Mouse (Mus musculus): Measurements from ENCODE around the gene Gse1. TPM values are rescaled to one million over a fixed set of nuclear protein-coding genes. Genes with fewer than 3 reads are reported as not detected.
A peak's percentile ranks its signal among the peaks of the same experiment; 100 is the strongest.

The Gse1 gene
- total and polyA plus RNA-seq, 3 experiments, result 12.1 to 24.3 (median 21.0) TPM

DNA sequence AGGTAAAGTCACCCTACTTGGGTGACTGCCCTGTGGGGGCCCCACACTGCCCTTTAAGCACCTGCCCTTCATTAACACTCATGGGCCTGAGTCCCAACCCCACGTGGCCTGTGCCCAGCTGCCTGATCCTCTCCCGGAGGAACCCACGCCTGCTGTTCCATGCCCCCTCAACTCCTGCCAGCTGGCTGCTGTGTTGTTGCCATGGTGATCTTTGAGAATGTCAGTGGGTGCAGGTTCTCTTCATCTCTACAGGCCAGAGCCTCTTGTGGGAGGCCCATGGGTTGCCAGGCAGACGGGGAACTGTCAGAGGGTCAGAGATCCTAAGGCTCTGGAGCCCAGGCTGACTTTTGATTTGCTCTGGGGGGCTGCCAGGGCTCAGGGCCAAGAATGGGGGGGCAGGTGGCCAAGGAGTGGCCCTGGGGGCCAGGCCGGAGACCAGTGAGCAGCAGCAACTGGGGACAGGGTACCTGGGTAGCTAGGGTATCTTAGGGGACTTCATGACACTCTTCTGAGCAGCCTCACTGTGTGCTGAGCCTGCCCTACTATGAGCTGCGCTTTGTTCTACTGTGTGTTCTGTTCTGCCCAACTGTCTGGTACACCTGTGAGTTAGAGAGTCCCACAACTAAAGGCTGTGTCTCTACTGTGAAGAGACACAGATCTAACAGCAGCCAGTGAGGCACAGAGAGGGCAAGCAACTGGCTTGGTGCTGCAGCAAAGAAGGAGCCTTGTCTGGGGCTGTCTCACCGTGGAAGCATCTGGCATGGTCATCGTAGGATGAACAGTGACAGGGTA is 64.3 kb downstream of the Gse1 start:
- no peak for DNase-seq
- Histone ChIP-seq H3K9ac (ENCODE audit: low read depth, low read length) (no peak overlapping the region), H3K36me3 (ENCODE audit: control insufficient read depth, insufficient read depth, low read length) (no peaks in the 10 kb centered on the region), H3K27ac (no peak overlapping the region), H3K4me3 (no peak overlapping the region), H3K27me3 (ENCODE audit: control insufficient read depth, insufficient read depth, low read length) (no peaks in the 10 kb centered on the region), H3K4me1 (ENCODE audit: control insufficient read depth, insufficient read depth, low read length) (peaks cover 14% of the 10 kb centered on the region), H3K79me2 (replicated peaks; ENCODE audit: control insufficient read depth, insufficient read depth, low read length) (no peaks in the 10 kb centered on the region)
- 65% methylated on average over 8 of the region's 8 CpGs for WGBS
- TF ChIP-seq EP300 (IDR thresholded peaks at IDR 0.05; ENCODE audit: insufficient read depth, low read depth, low read length) (no peak), CTCF (IDR thresholded peaks at IDR 0.05) (no peak), POLR2A (IDR thresholded peaks at IDR 0.05; ENCODE audit: insufficient read depth, low read depth, low read length) (no peak)
- intact Hi-C loops (cut with DNase I), result no loop called here

- no peak overlapping the region for H3K4me3 ChIP-seq
- H3K79me2 ChIP-seq (replicated peaks; ENCODE audit: control insufficient read depth, insufficient read depth, low read length), result no peaks in the 10 kb centered on the region
- peaks cover 13% of the 10 kb centered on the region for H3K4me1 ChIP-seq (ENCODE audit: control insufficient read depth, insufficient read depth, low read length)
- peak overlapping the region; percentile 23; the same call in 1 of the 2 replicates for H3K9ac ChIP-seq (ENCODE audit: low read depth, low read length)
- 72% methylated on average over 18 of the region's 18 CpGs for WGBS
- DNase-seq, result no peak
- H3K36me3 ChIP-seq (ENCODE audit: control insufficient read depth, insufficient read depth, low read length), result no peaks in the 10 kb centered on the region
- intact Hi-C loops (cut with DNase I), result no loop called here
- no peak for TF ChIP-seq POLR2A (IDR thresholded peaks at IDR 0.05; ENCODE audit: insufficient read depth, low read depth, low read length)
- 0 out of 2 replicates have a peak, but pooled peaks have one; percentile 14 for TF ChIP-seq EP300 (IDR thresholded peaks at IDR 0.05; ENCODE audit: insufficient read depth, low read depth, low read length)
- no peak overlapping the region; the same call in 1 of the 2 replicates for H3K27ac ChIP-seq
- H3K27me3 ChIP-seq (ENCODE audit: control insufficient read depth, insufficient read depth, low read length), result no peaks in the 10 kb centered on the region
Observed at GRCm38 (mm10) chr8:120293421-120294357, 65.4 kb downstream of the Gse1 start.

DNA sequence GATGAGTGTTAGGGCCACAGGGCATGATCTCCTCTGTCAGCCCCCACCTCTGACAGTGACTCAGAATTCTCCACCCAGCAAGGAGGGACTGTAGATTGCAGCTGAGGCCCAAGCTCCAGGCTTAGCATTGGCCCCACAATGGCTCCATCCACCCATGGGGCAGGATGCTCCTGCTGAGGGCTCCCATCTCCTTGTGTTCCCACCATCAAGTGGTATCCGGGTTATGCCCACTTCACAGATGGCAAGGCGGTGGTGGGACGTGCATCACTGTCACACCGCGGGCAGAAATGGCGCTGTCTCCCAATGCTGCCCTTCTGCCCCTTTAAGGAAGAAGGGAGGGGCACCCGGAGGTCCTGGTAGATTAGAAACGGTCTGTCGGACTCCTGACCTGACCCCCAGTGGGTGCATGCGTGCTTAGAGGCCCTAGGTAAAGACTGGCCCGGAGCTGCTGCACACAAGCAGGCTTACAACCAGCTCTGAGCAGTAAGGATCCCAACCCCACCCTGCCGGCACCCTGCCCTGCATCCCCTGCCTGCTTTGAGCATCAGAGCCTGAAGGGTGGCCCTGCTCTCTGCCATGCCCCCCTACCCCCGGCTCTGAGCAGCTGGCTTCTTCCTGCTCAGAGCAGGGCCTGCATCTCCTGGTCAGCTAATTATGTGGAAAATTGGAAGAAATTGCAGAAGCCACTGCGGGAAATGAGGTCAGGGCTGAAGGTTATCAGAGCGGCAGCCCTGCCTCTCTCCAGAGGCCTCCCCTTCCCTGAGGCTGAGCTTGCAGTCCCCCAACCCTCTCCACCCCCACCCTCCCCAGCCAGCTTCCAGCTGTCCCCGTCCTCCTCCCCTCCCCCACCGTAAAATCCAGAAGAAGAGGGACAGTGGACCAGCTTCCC is 67.0 kb downstream of the Gse1 start:
- H3K9ac ChIP-seq (ENCODE audit: low read depth, low read length), result no peak overlapping the region
- TF ChIP-seq POLR2A (IDR thresholded peaks at IDR 0.05; ENCODE audit: insufficient read depth, low read depth, low read length) (no peak), CTCF (IDR thresholded peaks at IDR 0.05) (no peak)
- no peak overlapping the region for H3K27ac ChIP-seq
- H3K36me3 ChIP-seq (ENCODE audit: control insufficient read depth, insufficient read depth, low read length), result no peaks in the 10 kb centered on the region
- WGBS, result 45% methylated on average over 16 of the region's 17 CpGs
- peaks cover 5% of the 10 kb centered on the region for H3K4me1 ChIP-seq (ENCODE audit: control insufficient read depth, insufficient read depth, low read length)
- intact Hi-C loops (cut with DNase I), result no loop called here
- DNase-seq, result no peak
- H3K79me2 ChIP-seq (replicated peaks; ENCODE audit: control insufficient read depth, insufficient read depth, low read length), result no peaks in the 10 kb centered on the region
- H3K4me3 ChIP-seq, result no peak overlapping the region
- H3K27me3 ChIP-seq (ENCODE audit: control insufficient read depth, insufficient read depth, low read length), result no peaks in the 10 kb centered on the region

- Histone ChIP-seq H3K9ac (ENCODE audit: low read depth, low read length) (no peak overlapping the region), H3K79me2 (replicated peaks; ENCODE audit: control insufficient read depth, insufficient read depth, low read length) (no peaks in the 10 kb centered on the region), H3K4me1 (ENCODE audit: control insufficient read depth, insufficient read depth, low read length) (peaks cover 7% of the 10 kb centered on the region), H3K27ac (no peak overlapping the region), H3K4me3 (no peak overlapping the region), H3K27me3 (ENCODE audit: control insufficient read depth, insufficient read depth, low read length) (no peaks in the 10 kb centered on the region), H3K36me3 (ENCODE audit: control insufficient read depth, insufficient read depth, low read length) (no peaks in the 10 kb centered on the region)
- 81% methylated on average over 5 of the region's 5 CpGs for WGBS
- TF ChIP-seq CTCF (IDR thresholded peaks at IDR 0.05), result no peak
- no peak for TF ChIP-seq POLR2A (IDR thresholded peaks at IDR 0.05; ENCODE audit: insufficient read depth, low read depth, low read length)
- no peak for TF ChIP-seq EP300 (IDR thresholded peaks at IDR 0.05; ENCODE audit: insufficient read depth, low read depth, low read length)
- intact Hi-C loops (cut with DNase I), result no loop called here
- DNase-seq, result no peak
Observed at GRCm38 (mm10) chr8:120297000-120297399, 68.7 kb downstream of the Gse1 start.

DNA sequence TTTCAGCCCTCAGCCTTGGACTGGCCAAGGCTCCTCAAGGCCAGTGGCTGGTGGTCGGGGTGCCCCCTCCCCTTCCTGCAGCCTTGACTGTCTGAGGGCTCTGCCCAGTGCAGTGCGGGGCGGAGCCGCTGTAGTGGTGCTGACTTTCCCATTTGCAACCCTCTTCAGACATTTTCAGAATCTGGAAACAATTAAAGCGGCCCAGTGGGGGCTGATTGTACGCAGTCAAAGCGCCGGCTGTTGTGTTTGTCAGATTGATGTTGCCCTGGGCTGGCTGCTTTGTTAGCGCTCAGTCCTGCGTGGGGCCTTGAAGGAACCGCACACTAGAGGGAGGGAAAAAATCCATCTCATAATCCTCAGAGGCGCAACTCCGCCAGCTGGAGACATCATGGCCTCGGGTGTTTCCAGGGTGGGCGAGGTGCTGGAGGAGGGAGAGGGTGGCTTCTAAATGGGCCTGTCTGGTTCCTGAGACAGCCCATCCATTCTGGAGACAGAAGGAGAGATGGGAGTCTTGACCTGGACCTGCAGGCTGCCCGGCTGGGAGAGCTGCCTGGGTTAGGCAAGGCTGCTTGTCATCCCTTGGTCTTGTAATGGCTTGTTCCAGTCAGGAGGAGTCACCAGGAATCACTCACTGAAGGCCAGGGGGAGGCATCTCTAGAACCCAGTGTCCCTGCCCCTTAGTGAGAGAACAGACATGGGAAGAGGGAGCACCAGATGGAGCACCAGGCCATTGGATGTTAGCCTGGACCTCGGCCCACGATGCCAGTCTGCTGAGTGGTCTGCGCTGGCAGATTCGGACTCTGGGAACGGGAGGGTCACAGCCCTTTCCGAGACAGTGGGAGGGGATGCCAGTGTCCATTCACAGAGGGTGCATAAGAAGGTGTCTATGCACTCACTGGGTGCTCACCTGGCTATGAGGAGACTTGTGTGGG is 70.6 kb downstream of the Gse1 start:
- Histone ChIP-seq H3K4me1 (ENCODE audit: control insufficient read depth, insufficient read depth, low read length) (peaks cover 5% of the 10 kb centered on the region), H3K9ac (ENCODE audit: low read depth, low read length) (no peak overlapping the region), H3K27ac (no peak overlapping the region), H3K27me3 (ENCODE audit: control insufficient read depth, insufficient read depth, low read length) (no peaks in the 10 kb centered on the region), H3K79me2 (replicated peaks; ENCODE audit: control insufficient read depth, insufficient read depth, low read length) (no peaks in the 10 kb centered on the region), H3K4me3 (no peak overlapping the region), H3K36me3 (ENCODE audit: control insufficient read depth, insufficient read depth, low read length) (no peaks in the 10 kb centered on the region)
- no peak for TF ChIP-seq POLR2A (IDR thresholded peaks at IDR 0.05; ENCODE audit: insufficient read depth, low read depth, low read length)
- no peak for TF ChIP-seq EP300 (IDR thresholded peaks at IDR 0.05; ENCODE audit: insufficient read depth, low read depth, low read length)
- TF ChIP-seq CTCF (IDR thresholded peaks at IDR 0.05), result no peak
- 82% methylated on average over 22 of the region's 22 CpGs for WGBS
- DNase-seq, result no peak
- intact Hi-C loops (cut with DNase I), result no loop called here

Measured in heart, adult 2 months (tissue).